Mouse (Mus musculus): Measurements from ENCODE around the gene Foxf1. TPM values are rescaled to one million over a fixed set of nuclear protein-coding genes. Genes with fewer than 3 reads are reported as not detected.

Foxf1 gene
- polyA plus RNA-seq, 1 experiment from 2014 or later, result 3.3 TPM

- Histone ChIP-seq H3K4me3 (peak overlapping the region; percentile 43), H3K27ac (peak overlapping the region; percentile 78), H3K27me3 (peaks cover 97% of the 10 kb centered on the region), H3K4me1 (replicated peaks) (peaks cover 38% of the 10 kb centered on the region), H3K4me2 (peak overlapping the region; percentile 71), H3K9ac (no peak overlapping the region), H3K36me3 (no peaks in the 10 kb centered on the region), H3K9me3 (replicated peaks) (no peaks in the 10 kb centered on the region)
- ATAC-seq (replicated peaks; ENCODE audit: insufficient number of reproducible peaks, insufficient read depth, low FRiP score, low read depth), result peak; percentile 8; the same call in 1 of the 2 replicates
- 5% methylated on average over 17 of the region's 17 CpGs for WGBS
Measured at GRCm38 (mm10) chr8:121124547-121125239, 40.5 kb downstream of the Foxf1 start.

GRCm38 (mm10) chr8:121125311-121125876 is 41.2 kb downstream of the Foxf1 start:
- H3K4me1 ChIP-seq (replicated peaks), result peaks cover 36% of the 10 kb centered on the region
- H3K27ac ChIP-seq, result peak overlapping the region; percentile 78
- H3K4me2 ChIP-seq, result peak overlapping the region; percentile 71
- peaks cover 97% of the 10 kb centered on the region for H3K27me3 ChIP-seq
- peak overlapping the region; percentile 11 for H3K9ac ChIP-seq
- peak; percentile 58 for ATAC-seq (replicated peaks; ENCODE audit: insufficient number of reproducible peaks, insufficient read depth, low FRiP score, low read depth)
- H3K36me3 ChIP-seq, result no peaks in the 10 kb centered on the region
- WGBS, result under 1% methylated on average over 36 of the region's 36 CpGs
- H3K4me3 ChIP-seq, result peak overlapping the region; percentile 43
- no peaks in the 10 kb centered on the region for H3K9me3 ChIP-seq (replicated peaks)

GRCm38 (mm10) chr8:121126191-121126590 is 42.0 kb downstream of the Foxf1 start:
- ATAC-seq (replicated peaks; ENCODE audit: insufficient number of reproducible peaks, insufficient read depth, low FRiP score, low read depth), result no peak
- WGBS, result 18% methylated on average over 6 of the region's 6 CpGs
- Histone ChIP-seq H3K36me3 (no peaks in the 10 kb centered on the region), H3K9me3 (replicated peaks) (no peaks in the 10 kb centered on the region), H3K27me3 (peaks cover 95% of the 10 kb centered on the region), H3K27ac (no peak overlapping the region), H3K4me3 (peak overlapping the region; percentile 43; the same call in 1 of the 2 replicates), H3K9ac (no peak overlapping the region), H3K4me1 (replicated peaks) (peaks cover 35% of the 10 kb centered on the region), H3K4me2 (peak overlapping the region; percentile 71)

GRCm38 (mm10) chr8:121126694-121127093 is 42.5 kb downstream of the Foxf1 start:
- Histone ChIP-seq H3K27me3 (peaks cover 90% of the 10 kb centered on the region), H3K4me2 (no peak overlapping the region), H3K27ac (no peak overlapping the region), H3K9ac (no peak overlapping the region), H3K9me3 (replicated peaks) (no peaks in the 10 kb centered on the region), H3K4me3 (no peak overlapping the region; the same call in 1 of the 2 replicates), H3K36me3 (no peaks in the 10 kb centered on the region), H3K4me1 (replicated peaks) (peaks cover 35% of the 10 kb centered on the region)
- ATAC-seq (replicated peaks; ENCODE audit: insufficient number of reproducible peaks, insufficient read depth, low FRiP score, low read depth), result no peak
- WGBS, result 17% methylated on average over 6 of the region's 6 CpGs

GRCm38 (mm10) chr8:121127291-121127701 is 43.1 kb downstream of the Foxf1 start:
- Histone ChIP-seq H3K27me3 (peaks cover 89% of the 10 kb centered on the region), H3K4me1 (replicated peaks) (peaks cover 35% of the 10 kb centered on the region), H3K4me2 (no peak overlapping the region; the same call in 1 of the 2 replicates), H3K36me3 (no peaks in the 10 kb centered on the region), H3K9ac (no peak overlapping the region), H3K4me3 (no peak overlapping the region), H3K9me3 (replicated peaks) (no peaks in the 10 kb centered on the region), H3K27ac (no peak overlapping the region)
- no peak for ATAC-seq (replicated peaks; ENCODE audit: insufficient number of reproducible peaks, insufficient read depth, low FRiP score, low read depth)
- WGBS, result 19% methylated on average over 11 of the region's 11 CpGs

GRCm38 (mm10) chr8:121127756-121128375 is 43.7 kb downstream of the Foxf1 start, which contains the start of gene Foxl1:
Foxl1 (plus strand) TSS chr8:121127940.
- Histone ChIP-seq H3K9me3 (replicated peaks) (no peaks in the 10 kb centered on the region), H3K9ac (peak within 1 kb of the TSS; percentile 28), H3K36me3 (no peaks in the 10 kb centered on the region), H3K4me3 (peak within 1 kb of the TSS; percentile 41), H3K4me1 (replicated peaks) (peaks cover 35% of the 10 kb centered on the region), H3K4me2 (peak within 1 kb of the TSS; percentile 61), H3K27ac (no peak within 1 kb of the TSS), H3K27me3 (peaks cover 84% of the 10 kb centered on the region)
- ATAC-seq (replicated peaks; ENCODE audit: insufficient number of reproducible peaks, insufficient read depth, low FRiP score, low read depth), result no peak
- 9% methylated on average over 43 of the region's 43 CpGs for WGBS

- Histone ChIP-seq H3K36me3 (no peaks in the 10 kb centered on the region), H3K9ac (peak overlapping the region; percentile 28; the same call in 1 of the 2 replicates), H3K27ac (no peak overlapping the region), H3K9me3 (replicated peaks) (no peaks in the 10 kb centered on the region), H3K4me3 (peak overlapping the region; percentile 41), H3K27me3 (peaks cover 79% of the 10 kb centered on the region), H3K4me1 (replicated peaks) (peaks cover 35% of the 10 kb centered on the region), H3K4me2 (peak overlapping the region; percentile 61)
- no peak for ATAC-seq (replicated peaks; ENCODE audit: insufficient number of reproducible peaks, insufficient read depth, low FRiP score, low read depth)
- 9% methylated on average over 54 of the region's 55 CpGs for WGBS
Measured at GRCm38 (mm10) chr8:121128531-121129264, 44.5 kb downstream of the Foxf1 start.

GRCm38 (mm10) chr8:121129265-121129940 is 45.2 kb downstream of the Foxf1 start:
- peaks cover 33% of the 10 kb centered on the region for H3K4me1 ChIP-seq (replicated peaks)
- no peak overlapping the region for H3K9ac ChIP-seq
- H3K4me3 ChIP-seq, result peak overlapping the region; percentile 41; the same call in 1 of the 2 replicates

GRCm38 (mm10) chr8:121130522-121130921 is 46.3 kb downstream of the Foxf1 start:
- Histone ChIP-seq H3K4me3 (no peak overlapping the region), H3K4me2 (no peak overlapping the region), H3K9me3 (replicated peaks) (no peaks in the 10 kb centered on the region), H3K4me1 (replicated peaks) (peaks cover 29% of the 10 kb centered on the region), H3K9ac (no peak overlapping the region), H3K27ac (no peak overlapping the region), H3K36me3 (no peaks in the 10 kb centered on the region), H3K27me3 (peaks cover 64% of the 10 kb centered on the region)
- WGBS, result 38% methylated on average over 5 of the region's 5 CpGs
- no peak for ATAC-seq (replicated peaks; ENCODE audit: insufficient number of reproducible peaks, insufficient read depth, low FRiP score, low read depth)

More at GRCm38 (mm10) chr8:121129265-121129940, 45.2 kb downstream of the Foxf1 start:
- Histone ChIP-seq H3K4me2 (peak overlapping the region; percentile 61; the same call in 1 of the 2 replicates), H3K9me3 (replicated peaks) (no peaks in the 10 kb centered on the region), H3K27me3 (peaks cover 73% of the 10 kb centered on the region), H3K36me3 (no peaks in the 10 kb centered on the region), H3K27ac (no peak overlapping the region)
- ATAC-seq (replicated peaks; ENCODE audit: insufficient number of reproducible peaks, insufficient read depth, low FRiP score, low read depth), result no peak
- 42% methylated on average over 16 of the region's 16 CpGs for WGBS

GRCm38 (mm10) chr8:121132961-121133513 is 48.9 kb downstream of the Foxf1 start:
- 79% methylated on average over 5 of the region's 5 CpGs for WGBS
- Histone ChIP-seq H3K4me2 (no peak overlapping the region), H3K9ac (no peak overlapping the region), H3K9me3 (replicated peaks) (no peaks in the 10 kb centered on the region), H3K27me3 (peaks cover 39% of the 10 kb centered on the region), H3K4me1 (replicated peaks) (peaks cover 21% of the 10 kb centered on the region), H3K36me3 (no peaks in the 10 kb centered on the region), H3K4me3 (no peak overlapping the region), H3K27ac (no peak overlapping the region)
- ATAC-seq (replicated peaks; ENCODE audit: insufficient number of reproducible peaks, insufficient read depth, low FRiP score, low read depth), result no peak
